Mouse (Mus musculus): Measurements from ENCODE around the gene Glis2.
A peak's percentile ranks its signal among the peaks of the same experiment; 100 is the strongest.

The Glis2 gene

GRCm38 (mm10) chr16:4583807-4584206 lies 10.7 kb upstream of the Glis2 start:
- DNase-seq: no peak

DNA sequence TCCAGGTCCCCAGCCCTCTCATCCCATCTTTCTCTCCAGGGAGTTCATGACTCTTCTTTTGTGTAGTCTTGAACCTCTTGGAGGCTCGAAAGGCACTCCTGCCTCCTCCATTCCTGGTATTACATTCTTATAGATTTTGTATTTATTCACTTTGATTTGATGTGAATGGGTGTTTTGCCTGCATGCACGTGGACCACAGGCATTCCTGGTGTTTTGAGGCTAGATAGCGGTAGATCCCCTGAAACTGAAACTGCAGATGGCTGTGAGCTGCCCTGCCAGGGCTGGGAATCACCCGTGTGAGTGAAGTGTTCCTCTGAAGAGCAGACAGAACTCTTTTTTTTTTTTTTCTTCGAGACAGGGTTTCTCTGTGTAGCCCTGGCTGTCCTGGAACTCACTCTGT lies 10.1 kb upstream of the Glis2 start:
- no peak for DNase-seq

GRCm38 (mm10) chr16:4585642-4586530 lies 8.6 kb upstream of the Glis2 start:
- no peak for DNase-seq

- peak; percentile 99 for DNase-seq
These were observed 7.9 kb upstream of the Glis2 start for GRCm38 (mm10) chr16:4586531-4587123.

DNA sequence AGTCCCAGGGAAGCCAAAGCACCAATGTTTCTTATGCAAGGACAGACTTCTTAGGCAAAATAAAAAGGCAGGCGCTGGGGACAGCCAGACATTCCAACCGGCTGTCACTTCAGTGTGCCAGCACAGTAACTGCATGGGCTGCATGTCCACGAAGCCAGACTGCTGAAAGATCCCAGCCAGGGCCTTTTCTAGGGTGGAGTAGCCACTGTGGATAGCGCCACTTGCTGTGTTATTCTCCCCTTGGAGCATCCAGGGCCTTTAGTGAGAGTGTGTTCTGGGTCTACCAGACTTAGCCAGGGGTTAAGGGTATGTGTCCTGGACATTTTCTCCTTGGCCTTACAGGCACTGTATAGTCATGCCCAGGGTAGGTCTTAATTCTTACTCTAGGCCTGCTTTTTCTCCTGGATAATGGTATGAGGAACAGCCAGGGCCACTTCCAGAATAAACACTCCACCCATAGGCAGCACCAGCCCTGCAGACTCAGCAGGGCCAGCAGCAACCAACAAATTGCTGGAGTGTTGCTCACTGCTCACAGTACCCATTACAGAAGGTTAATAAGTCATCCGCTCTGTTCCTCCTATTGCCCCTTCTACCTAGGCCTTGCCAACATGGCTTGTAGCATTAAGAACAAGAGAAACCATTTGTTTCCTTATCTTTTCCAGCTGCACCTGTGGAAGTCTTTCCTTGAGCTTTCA lies 6.8 kb upstream of the Glis2 start:
- DNase-seq: peak; percentile 62 to 86

GRCm38 (mm10) chr16:4590236-4590635 lies 4.3 kb upstream of the Glis2 start:
- DNase-seq: no peak

DNA sequence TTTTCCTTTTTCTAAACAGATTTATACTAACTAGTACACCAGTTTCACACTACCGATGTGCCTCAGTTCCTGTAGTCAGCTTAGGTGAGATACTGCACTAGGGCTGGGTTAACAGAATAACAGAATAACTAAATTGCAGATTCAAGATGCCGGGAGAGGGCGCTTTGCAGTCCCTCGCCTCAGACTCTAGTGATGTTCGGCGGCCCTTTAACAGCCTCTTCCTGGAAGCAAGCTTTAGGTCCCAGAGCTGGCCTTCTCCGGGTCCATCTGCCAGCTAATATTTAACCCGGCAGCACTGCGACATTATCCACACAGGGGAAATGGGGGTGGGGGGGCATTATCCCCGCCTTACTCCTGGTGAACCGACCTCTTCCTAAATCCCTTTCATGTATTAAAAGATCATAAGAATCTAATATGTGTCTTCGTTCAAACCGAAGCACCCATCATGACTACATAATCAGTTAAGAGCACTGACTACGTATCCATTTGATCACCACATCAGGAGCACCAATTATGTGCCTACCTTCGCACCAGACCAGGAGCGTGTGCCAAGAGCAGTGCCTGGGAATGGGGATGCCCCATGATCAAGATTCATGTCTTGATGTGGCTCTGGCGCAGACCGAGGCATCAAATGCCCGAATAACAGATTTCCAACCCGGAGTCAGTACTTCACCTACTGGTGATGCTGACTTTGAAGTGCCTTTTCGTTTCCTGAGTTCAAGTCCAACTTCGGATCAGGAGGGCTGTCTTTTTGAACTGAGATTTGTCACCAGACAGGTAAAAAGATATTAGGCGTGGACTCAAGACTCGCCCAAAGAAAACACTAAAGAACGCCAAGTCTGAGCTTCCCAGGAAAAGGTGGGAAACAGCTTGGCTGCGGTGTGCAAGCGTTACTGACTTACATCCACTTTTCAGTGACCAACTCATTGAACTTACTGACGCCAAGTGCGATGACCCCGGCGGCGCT lies 1.3 kb upstream of the Glis2 start:
- peak; percentile 87 to 91 for DNase-seq

DNA sequence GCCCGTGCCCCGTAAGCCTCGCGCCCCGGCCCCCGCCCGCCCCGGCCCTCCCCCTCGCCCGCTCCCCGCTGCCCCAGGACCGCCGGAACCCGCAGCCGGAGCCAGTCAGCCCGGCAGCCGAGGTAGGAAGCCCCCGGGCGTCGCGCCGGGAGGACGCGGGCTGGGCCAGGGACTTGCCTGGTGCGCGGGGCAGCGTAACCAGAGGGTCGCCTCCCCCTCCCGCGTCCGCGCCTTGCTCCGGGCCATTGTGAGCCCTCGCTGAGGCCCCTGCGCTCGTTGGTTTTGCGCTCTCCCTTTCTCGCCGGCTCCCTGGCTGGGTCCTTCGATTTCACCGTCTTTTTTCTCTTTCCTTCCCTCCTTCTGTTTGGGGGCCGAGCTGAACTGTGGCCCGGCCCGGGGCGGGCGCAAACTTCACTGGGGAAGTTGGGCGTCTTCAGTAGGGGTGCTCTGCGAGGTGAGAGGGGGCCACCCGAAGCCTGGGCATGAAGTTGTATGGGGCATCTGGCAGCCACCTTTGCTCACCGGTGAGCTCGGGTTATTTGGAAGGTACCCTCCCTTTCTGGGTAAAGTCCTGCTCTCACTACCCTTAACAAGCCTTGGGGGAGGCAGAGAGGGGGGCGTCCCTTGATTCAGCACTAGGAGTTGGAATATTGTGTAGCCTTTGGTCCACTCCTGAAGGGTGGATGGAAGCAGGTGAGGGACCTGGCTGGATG lies 457 bp downstream of the Glis2 start:
- no peak for DNase-seq

- DNase-seq: peak; percentile 88 to 94
These were observed 1.0 kb downstream of the Glis2 start for GRCm38 (mm10) chr16:4595527-4595963.

- DNase-seq: peak in 1 of 2 experiments; percentile 51
These were observed 1.7 kb downstream of the Glis2 start for GRCm38 (mm10) chr16:4596141-4596728.

DNA sequence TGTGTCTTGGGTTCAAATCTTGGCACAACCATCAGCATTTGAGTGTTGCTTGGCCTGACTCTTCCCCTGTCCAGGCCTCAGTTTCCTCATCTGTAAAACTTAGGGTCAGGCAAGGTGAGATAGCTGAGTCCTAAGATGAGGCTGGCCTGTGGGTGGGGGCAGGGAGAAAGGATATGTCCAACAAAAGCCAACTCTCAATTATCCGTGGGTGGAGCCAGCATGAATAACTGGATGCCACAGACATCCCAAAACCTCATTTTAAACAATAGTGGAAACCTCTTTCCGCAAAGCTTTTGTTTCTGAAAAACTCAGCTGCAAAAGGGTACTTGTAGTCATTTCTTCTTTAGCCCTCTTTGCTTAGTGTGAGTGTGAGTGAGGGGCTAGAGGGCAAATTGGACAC lies 2.3 kb downstream of the Glis2 start:
- DNase-seq: peak in 1 of 2 experiments; percentile 26

DNA sequence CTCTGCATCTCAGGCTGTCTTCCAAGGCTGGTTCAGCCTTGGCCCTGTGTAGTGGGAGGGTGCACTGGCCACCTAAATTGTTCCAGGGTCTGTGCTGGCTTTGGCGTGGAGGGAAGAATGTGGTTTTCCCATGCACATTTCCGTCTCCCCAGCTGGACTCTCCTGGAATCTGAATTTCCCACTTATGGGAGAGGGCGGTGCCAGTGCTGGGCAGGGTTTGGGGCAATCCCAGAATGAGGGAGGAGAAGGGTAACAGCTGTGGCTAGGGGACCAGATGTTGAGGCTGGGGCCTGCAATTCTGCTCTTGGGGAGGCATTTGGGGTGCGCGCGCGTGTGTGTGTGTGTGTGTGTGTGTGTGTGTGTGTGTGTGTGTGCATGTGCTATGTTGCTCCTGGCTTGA lies 2.8 kb downstream of the Glis2 start:
- peak; percentile 14 to 52 for DNase-seq

GRCm38 (mm10) chr16:4598041-4598440 lies 3.5 kb downstream of the Glis2 start:
- DNase-seq: peak in 1 of 2 experiments; percentile 29

DNA sequence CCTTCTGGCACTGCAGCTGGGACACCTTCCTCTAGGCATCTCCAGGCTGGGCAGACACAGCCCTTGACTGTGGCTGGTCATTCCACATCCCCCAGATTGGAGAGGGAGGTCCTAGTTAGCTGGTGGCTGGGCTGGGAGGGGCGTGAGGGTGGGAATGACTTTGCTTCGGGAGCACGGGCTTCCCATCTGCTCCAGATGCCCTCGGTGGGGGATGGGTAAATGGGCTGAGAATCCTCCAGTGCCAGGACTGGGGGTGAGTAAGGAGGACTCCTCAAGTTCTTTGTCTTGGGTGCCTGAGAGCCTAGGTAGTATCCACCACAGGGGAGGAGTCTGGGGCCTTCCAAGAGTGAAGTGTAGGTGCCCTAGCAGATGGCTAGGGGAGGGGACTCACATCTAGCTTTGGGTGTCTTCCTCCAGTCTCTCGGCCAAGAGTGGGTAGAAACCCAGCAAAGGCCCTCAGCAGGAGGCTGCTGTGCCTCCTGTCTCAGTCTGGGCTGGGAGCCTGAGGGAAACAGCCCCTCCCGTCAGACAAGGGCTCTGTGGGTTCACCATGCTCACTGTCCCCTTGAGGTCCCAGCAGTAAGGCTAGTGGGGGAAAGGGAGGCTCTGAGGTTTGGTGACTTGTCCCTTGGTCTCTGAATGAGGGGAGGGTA lies 4.5 kb downstream of the Glis2 start:
- peak; percentile 32 to 60 for DNase-seq

- peak in 1 of 2 experiments; percentile 56 for DNase-seq
These were observed 5.1 kb downstream of the Glis2 start for GRCm38 (mm10) chr16:4599616-4600015.

DNA sequence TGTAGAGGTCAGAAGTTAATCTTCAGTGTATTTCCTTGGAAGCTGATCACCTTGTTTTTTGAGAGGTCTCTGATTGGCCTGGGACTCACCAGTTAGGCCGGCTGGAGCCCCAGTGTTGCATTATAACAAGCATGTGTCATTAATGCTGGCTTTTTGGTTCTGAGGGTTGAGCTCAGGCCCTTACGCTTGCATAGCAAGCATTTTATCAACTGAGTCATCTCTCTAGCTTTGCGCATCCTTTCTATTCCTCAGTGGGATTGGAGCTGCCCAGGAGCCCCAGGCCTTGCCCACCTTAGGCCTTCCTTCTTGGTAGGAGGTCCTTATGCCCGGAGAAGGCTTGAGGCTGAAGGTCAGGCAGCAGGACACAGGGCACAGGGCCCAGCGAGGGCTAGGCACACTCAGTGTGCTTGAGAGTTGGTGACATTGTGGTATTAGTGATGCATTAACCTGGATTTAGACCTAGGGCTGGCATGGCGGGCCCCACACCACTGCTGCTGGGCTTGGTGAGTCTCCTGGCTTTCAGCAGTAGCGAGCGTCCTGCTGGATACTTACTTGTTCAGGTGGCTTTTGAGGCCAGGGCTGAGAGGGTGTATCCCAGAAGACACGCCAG lies 6.3 kb downstream of the Glis2 start:
- peak; percentile 76 to 92 for DNase-seq

- peak; percentile 87 to 95 for DNase-seq
These were observed 7.7 kb downstream of the Glis2 start for GRCm38 (mm10) chr16:4602189-4602588.

GRCm38 (mm10) chr16:4602766-4603452 lies 8.4 kb downstream of the Glis2 start:
- DNase-seq: peak; percentile 81 to 93

DNA sequence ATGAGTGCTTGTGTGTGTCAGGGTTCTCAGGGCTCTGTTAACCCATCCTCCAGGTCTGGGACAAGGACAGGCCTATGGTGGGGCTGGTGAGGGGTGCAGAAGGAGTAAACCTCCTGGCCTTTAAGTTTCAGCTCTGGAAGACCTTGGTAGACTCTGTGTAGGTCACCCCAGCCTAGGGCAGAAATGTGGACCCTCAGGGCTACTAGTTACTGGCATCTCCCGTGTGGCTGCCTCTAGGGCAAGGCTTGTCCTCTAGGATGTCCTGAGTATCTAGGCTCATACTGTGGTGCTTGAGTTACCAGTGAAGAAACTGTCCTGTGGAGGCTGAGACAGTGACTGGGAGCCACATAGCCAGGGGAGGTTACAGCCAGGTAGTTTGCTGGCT lies 8.9 kb downstream of the Glis2 start:
- DNase-seq: no peak

All from kidney, postnatal 25 days (tissue).